Comparison of ENCODE assay signal across 18 mouse cellular contexts in genomic region chr9:71492296-71493025, GRCm38 (mm10). TPM values are rescaled to one million over a fixed set of nuclear protein-coding genes. Genes with fewer than 3 reads are reported as not detected.
DNase-seq lines count a peak whose midpoint lies in the region; ATAC-seq and TF ChIP-seq lines count a peak whose summit lies in the region.
"Had no signal": no experiment of that assay in that cellular context is flagged by ENCODE, and none has a peak within 500 bp of the region (broad histone marks: within the 10 kb centered on the region; RNA-seq: fewer than 3 reads in every experiment).

No protein-coding gene starts in this region.

- ATAC-seq in kidney, embryonic 14.5 days (ENCODE audit: low FRiP score, low TSS enrichment) = no peak
- ATAC-seq in intestine, embryonic 16.5 days = no peak

- TF ChIP-seq EP300 in ES-Bruce4 (IDR thresholded peaks at IDR 0.05; ENCODE audit: insufficient read depth, low read depth, low read length) = 0 out of 2 replicates have a peak, but pooled peaks have one; percentile 34

- H3K4me1 ChIP-seq in kidney, embryonic 14.5 days (ENCODE audit: control insufficient read depth, insufficient read depth, low read length) = peaks cover 26% of the 10 kb centered on the region
- peaks cover 5% of the 10 kb centered on the region for H3K4me1 ChIP-seq in ES-Bruce4 (ENCODE audit: control insufficient read depth, insufficient read depth, low read length)
- H3K4me1 ChIP-seq in intestine, embryonic 16.5 days (ENCODE audit: control insufficient read depth, insufficient read depth, low read length) = peaks cover 12% of the 10 kb centered on the region; the same call in 1 of the 2 replicates
- H3K4me1 ChIP-seq: liver, embryonic 15.5 days; megakaryocyte, embryonic 14.5 days; neural tube, embryonic 12.5 days had no signal

- TF ChIP-seq POLR2A in ES-Bruce4 (IDR thresholded peaks at IDR 0.05; ENCODE audit: insufficient read depth, low read length) = no peak

- H3K9me3 ChIP-seq in kidney, embryonic 14.5 days (ENCODE audit: control insufficient read depth, low read length) = no peaks in the 10 kb centered on the region
- peaks cover 10% of the 10 kb centered on the region; the same call in 1 of the 2 replicates for H3K9me3 ChIP-seq in ES-Bruce4 (replicated peaks; ENCODE audit: control insufficient read depth, insufficient read depth, low read length, poor library complexity, severe bottlenecking)
- no peaks in the 10 kb centered on the region for H3K9me3 ChIP-seq in intestine, embryonic 16.5 days (ENCODE audit: control insufficient read depth, low read length)
- H3K9me3 ChIP-seq: liver, embryonic 15.5 days; megakaryocyte, embryonic 14.5 days; neural tube, embryonic 12.5 days had no signal

- no peak overlapping the region for H3K9ac ChIP-seq in kidney, embryonic 14.5 days (ENCODE audit: low read depth, low read length)
- peak overlapping the region; percentile 88 for H3K9ac ChIP-seq in ES-Bruce4 (ENCODE audit: low read depth, poor library complexity, severe bottlenecking)
- peak overlapping the region; percentile 2; the same call in 1 of the 2 replicates for H3K9ac ChIP-seq in intestine, embryonic 16.5 days (ENCODE audit: low read depth, low read length)
- H3K9ac ChIP-seq: hindbrain, embryonic 14.5 days; liver, embryonic 15.5 days; neural tube, embryonic 12.5 days had no signal

- no peaks in the 10 kb centered on the region for H3K27me3 ChIP-seq in kidney, embryonic 14.5 days (ENCODE audit: control insufficient read depth, insufficient read depth, low read length)
- no peaks in the 10 kb centered on the region for H3K27me3 ChIP-seq in ES-Bruce4 (ENCODE audit: control insufficient read depth, insufficient read depth, low read length, poor library complexity, severe bottlenecking)
- H3K27me3 ChIP-seq in intestine, embryonic 16.5 days (replicated peaks; ENCODE audit: control insufficient read depth, insufficient read depth, low read length) = no peaks in the 10 kb centered on the region
- H3K27me3 ChIP-seq: neural tube, embryonic 12.5 days had no signal

- H3K4me3 ChIP-seq in kidney, embryonic 14.5 days (ENCODE audit: low read length) = no peak overlapping the region
- H3K4me3 ChIP-seq in ES-Bruce4 (ENCODE audit: low read depth, low read length) = no peak overlapping the region
- no peak overlapping the region for H3K4me3 ChIP-seq in intestine, embryonic 16.5 days (ENCODE audit: low read length)
- H3K4me3 ChIP-seq: liver, embryonic 15.5 days; megakaryocyte, embryonic 14.5 days; neural tube, embryonic 12.5 days had no signal

- no peaks in the 10 kb centered on the region for H3K36me3 ChIP-seq in kidney, embryonic 14.5 days (ENCODE audit: control insufficient read depth, insufficient read depth, low read length)
- H3K36me3 ChIP-seq in ES-Bruce4 (ENCODE audit: control insufficient read depth, insufficient read depth, low read length, poor library complexity, severe bottlenecking) = no peaks in the 10 kb centered on the region
- H3K36me3 ChIP-seq in intestine, embryonic 16.5 days (ENCODE audit: control insufficient read depth, insufficient read depth, low read length) = no peaks in the 10 kb centered on the region
- H3K36me3 ChIP-seq: liver, embryonic 15.5 days; neural tube, embryonic 12.5 days had no signal

- H3K27ac ChIP-seq in kidney, embryonic 14.5 days (ENCODE audit: low read depth, low read length) = peak overlapping the region; percentile 80
- H3K27ac ChIP-seq in ES-Bruce4 (ENCODE audit: insufficient read depth, low read length) = peak overlapping the region; percentile 61
- H3K27ac ChIP-seq in intestine, embryonic 16.5 days (ENCODE audit: low read length) = no peak overlapping the region
- H3K27ac ChIP-seq: hindbrain, embryonic 14.5 days; liver, embryonic 15.5 days; neural tube, embryonic 12.5 days had no signal

- 47% methylated on average over 15 of the region's 15 CpGs for WGBS in kidney, embryonic 14.5 days
- 59% methylated on average over 15 of the region's 15 CpGs for WGBS in intestine, embryonic 16.5 days

- TF ChIP-seq CTCF in ES-Bruce4 (IDR thresholded peaks at IDR 0.05; ENCODE audit: low read depth, low read length) = no peak

- no peak for DNase-seq in kidney, adult 11 months
- DNase-seq in NIH3T3 (ENCODE audit: low read depth) = peak; percentile 19
- no peak for DNase-seq in adrenal gland, adult 2 months
- no peak for DNase-seq in c-Kit-positive CD71-positive TER-119-positive erythroid progenitor cells, embryonic 14.5 days (ENCODE audit: low spot score)
- no peak for DNase-seq in embryo, embryonic 9.5 days (ENCODE audit: extremely low spot score)
- DNase-seq: cerebellum, postnatal 10 days; gastrocnemius, postnatal 14 days; layer of hippocampus, adult 9-11 months; lung, postnatal 14 days; right cerebral cortex, postnatal 14 days; thymus, postnatal 4 days had no signal

- no peak overlapping the region for H3K4me2 ChIP-seq in kidney, embryonic 14.5 days (replicated peaks; ENCODE audit: low read depth, low read length)
- H3K4me2 ChIP-seq in intestine, embryonic 16.5 days (ENCODE audit: low read depth, low read length) = peak overlapping the region; percentile 31; the same call in 1 of the 2 replicates
- H3K4me2 ChIP-seq: hindbrain, embryonic 14.5 days; liver, embryonic 15.5 days; neural tube, embryonic 12.5 days had no signal

RNA-seq across cellular contexts. Expression of gene Polr2m, which starts 6.7 kb away (rescaled TPM):
- 277 and 453 TPM in 2 replicates for polyA plus RNA-seq in kidney, embryonic 14.5 days (2014; fragmentation: Nextera tagmentation; extraction: Ambion mirVana)
- 200 and 203 TPM in 2 replicates for polyA plus RNA-seq in ES-Bruce4 (2011; ENCODE audit: insufficient read depth, insufficient read length, low read depth, missing spikeins)
- polyA plus RNA-seq in intestine, embryonic 16.5 days (2015; fragmentation: Nextera tagmentation; extraction: Ambion mirVana) = 280 and 300 TPM in 2 replicates
- 100 to 1,000 TPM; 179 to 202 TPM for total RNA-seq in adrenal gland, adult 2 months (2021)
- polyA plus RNA-seq in adrenal gland, adult 2 months (2012; rRNA removed) = 1,620 and 2,789 TPM in 2 replicates
